Mouse (Mus musculus): Measurements from ENCODE around the gene Tmem139.

GRCm38 (mm10) chr6:42253103-42253502 lies 8.7 kb upstream of the Tmem139 start:
- no peak for TF ChIP-seq GATA1 (IDR thresholded peaks at IDR 0.05; ENCODE audit: low read length)
- TF ChIP-seq TAL1 (IDR thresholded peaks at IDR 0.05; ENCODE audit: low read length) = no peak

Measured in erythroblast, embryonic 14.5 days (primary cell).